Mouse (Mus musculus) MEL (cell line): ENCODE results near the gene Tdp1. TPM values are rescaled to one million over a fixed set of nuclear protein-coding genes. Genes with fewer than 3 reads are reported as not detected.

Experiments
- DNase-seq: peaks from one replicate; pipeline ENCODE4 v3.0.0; 2011; ENCODE audit warnings: low read depth, low spot score
- H3K27ac ChIP-seq: 2 replicates; pipeline ENCODE4 v1.5.1; 2012; ENCODE audit warnings: low read depth, mild to moderate bottlenecking, control low read depth, low read length, moderate library complexity; ENCODE audit not compliant: control insufficient read depth
- H3K27me3 ChIP-seq, 2 experiments: fragments of 150-350 bp in 1 of 2; sonication (generic) in 1 of 2; 2 replicates each; pipeline ENCODE4 v1.6.1; 2012; ENCODE audit warnings: low read length in 2 of 2, mild to moderate bottlenecking in 2 of 2, improper control_type of control experiment in 1 of 2, moderate library complexity in 1 of 2; ENCODE audit not compliant: insufficient read depth in 2 of 2, control insufficient read depth in 1 of 2
- H3K36me3 ChIP-seq, 2 experiments: 2 replicates each; pipeline ENCODE4 v1.6.1; 2012 to 2014; ENCODE audit warnings: low read length in 2 of 2, improper control_type of control experiment in 1 of 2, inconsistent platforms in 1 of 2, mild to moderate bottlenecking in 1 of 2; ENCODE audit not compliant: insufficient read depth in 2 of 2, control insufficient read depth in 1 of 2
- H3K4me1 ChIP-seq, 2 experiments: fragments of 150-350 bp in 1 of 2; sonication (generic) in 1 of 2; 2 replicates each; pipeline ENCODE4 v1.6.1; 2012; ENCODE audit warnings: low read length in 2 of 2, improper control_type of control experiment in 1 of 2, mild to moderate bottlenecking in 1 of 2; ENCODE audit not compliant: insufficient read depth in 2 of 2, control insufficient read depth in 1 of 2
- H3K4me3 ChIP-seq, 2 experiments: fragments of 150-350 bp in 1 of 2; sonication (generic) in 1 of 2; 2 replicates each; pipeline ENCODE4 v1.5.1; 2012; ENCODE audit warnings: low read depth in 2 of 2, low read length in 2 of 2, mild to moderate bottlenecking in 2 of 2, moderate library complexity in 2 of 2, control low read depth in 1 of 2, improper control_type of control experiment in 1 of 2; ENCODE audit not compliant: control insufficient read depth in 1 of 2, insufficient read depth in 1 of 2
- H3K79me2 ChIP-seq: 2 replicates; pipeline ENCODE4 v1.6.1; 2012; ENCODE audit warnings: mild to moderate bottlenecking, low read length, moderate library complexity; ENCODE audit not compliant: control insufficient read depth, poor library complexity, insufficient read depth
- H3K9ac ChIP-seq: 2 replicates; pipeline ENCODE4 v1.6.1; 2012; ENCODE audit warnings: low read depth, mild to moderate bottlenecking, control low read depth, low read length, moderate library complexity; ENCODE audit not compliant: control insufficient read depth, poor library complexity, severe bottlenecking
- H3K9me3 ChIP-seq: fragments of 150-350 bp; sonication (generic); replicated peaks from 2 replicates; pipeline ENCODE4 v1.6.1; 2012; ENCODE audit warnings: mild to moderate bottlenecking, low read length, improper control_type of control experiment, moderate library complexity; ENCODE audit not compliant: insufficient read depth
- CTCF ChIP-seq, 3 experiments: IDR thresholded peaks in 2 of 3; conservative IDR thresholded peaks in 1 of 3; 2 replicates each; pipeline ENCODE4 v1.5.1; 2011 to 2012; ENCODE audit warnings: low read length in 3 of 3, low read depth in 2 of 3, mild to moderate bottlenecking in 2 of 3, improper control_type of control experiment in 1 of 3, inconsistent platforms in 1 of 3, mixed read lengths in 1 of 3, moderate library complexity in 1 of 3; ENCODE audit not compliant: control insufficient read depth in 1 of 3, insufficient read depth in 1 of 3, poor library complexity in 1 of 3, severe bottlenecking in 1 of 3
- E2F4 ChIP-seq: IDR thresholded peaks from 2 replicates; pipeline ENCODE4 v1.6.1; 2011; ENCODE audit warnings: low read depth, low read length, improper control_type of control experiment, borderline replicate concordance
- ELF1 ChIP-seq: IDR thresholded peaks from 2 replicates; pipeline ENCODE4 v1.6.1; 2014; ENCODE audit warnings: low read depth, mild to moderate bottlenecking, inconsistent platforms, low read length, improper control_type of control experiment, moderate library complexity
- EP300 ChIP-seq, 2 experiments: IDR thresholded peaks; 2 replicates each; pipeline ENCODE4 v1.6.1; 2011; ENCODE audit warnings: improper control_type of control experiment in 2 of 2, low read length in 2 of 2, low read depth in 1 of 2, mild to moderate bottlenecking in 1 of 2
- ETS1 ChIP-seq: IDR thresholded peaks from 2 replicates; pipeline ENCODE4 v1.6.1; 2012; ENCODE audit warnings: low read depth, mild to moderate bottlenecking, inconsistent platforms, low read length, improper control_type of control experiment, moderate library complexity
- MAFK ChIP-seq: IDR thresholded peaks from 2 replicates; pipeline ENCODE4 v1.6.1; 2011; ENCODE audit warnings: low read depth, mild to moderate bottlenecking, low read length, improper control_type of control experiment, borderline replicate concordance
- MYC ChIP-seq: IDR thresholded peaks from 2 replicates; pipeline ENCODE4 v1.6.1; 2011; ENCODE audit warnings: low read depth, mild to moderate bottlenecking, low read length, improper control_type of control experiment, moderate library complexity
- NRF1 ChIP-seq: IDR thresholded peaks from 2 replicates; pipeline ENCODE4 v1.6.1; 2014; ENCODE audit warnings: low read depth, mild to moderate bottlenecking, inconsistent platforms, low read length, improper control_type of control experiment, moderate library complexity; ENCODE audit not compliant: poor library complexity, insufficient read depth, severe bottlenecking
- POLR2AphosphoS5 ChIP-seq: IDR thresholded peaks from 2 replicates; pipeline ENCODE4 v1.6.1; 2012; ENCODE audit warnings: low read depth, borderline replicate concordance, mild to moderate bottlenecking, inconsistent platforms, low read length, moderate library complexity, mixed read lengths
- RCOR1 ChIP-seq: IDR thresholded peaks from 2 replicates; pipeline ENCODE4 v1.6.1; 2012; ENCODE audit warnings: low read depth, mild to moderate bottlenecking, inconsistent platforms, low read length, improper control_type of control experiment
- SIN3A ChIP-seq: IDR thresholded peaks from 2 replicates; pipeline ENCODE4 v1.6.1; 2012; ENCODE audit warnings: low read length, improper control_type of control experiment, inconsistent platforms
- TAL1 ChIP-seq: IDR thresholded peaks from 2 replicates; pipeline ENCODE4 v1.6.1; 2012; ENCODE audit warnings: mild to moderate bottlenecking, inconsistent platforms, low read length, moderate library complexity, mixed read lengths
- TBP ChIP-seq: IDR thresholded peaks from 2 replicates; pipeline ENCODE4 v1.8.0; 2011; ENCODE audit warnings: low read depth, low read length, improper control_type of control experiment
- USF1 ChIP-seq: IDR thresholded peaks from 2 replicates; pipeline ENCODE4 v1.6.1; 2014; ENCODE audit warnings: low read depth, mild to moderate bottlenecking, inconsistent platforms, low read length, improper control_type of control experiment, moderate library complexity
- polyA plus RNA-seq, 2 experiments: library from polyadenylated mRNA; stranded (reverse) in 1 of 2; unstranded in 1 of 2; fragments of >175 nt in 1 of 2; fragments of >200 nt in 1 of 2; gene quantifications; 2 replicates each; pipeline versions ENCODE4 v1.2.1 to v1.2.4; 2012; ENCODE audit warnings: low replicate concordance in 2 of 2, low read depth in 1 of 2; ENCODE audit not compliant: insufficient read length in 2 of 2, insufficient read depth in 1 of 2, missing spikeins in 1 of 2
- total RNA-seq: library from RNA; depleted of rRNA; stranded (reverse); fragments of 300-350 nt; gene quantifications from 2 replicates; pipeline ENCODE4 v1.2.3, GENCODE M21; 2012

Tdp1 gene
- total and polyA plus RNA-seq, 3 experiments: 33.2 to 142 (median 94.3) TPM

DNA sequence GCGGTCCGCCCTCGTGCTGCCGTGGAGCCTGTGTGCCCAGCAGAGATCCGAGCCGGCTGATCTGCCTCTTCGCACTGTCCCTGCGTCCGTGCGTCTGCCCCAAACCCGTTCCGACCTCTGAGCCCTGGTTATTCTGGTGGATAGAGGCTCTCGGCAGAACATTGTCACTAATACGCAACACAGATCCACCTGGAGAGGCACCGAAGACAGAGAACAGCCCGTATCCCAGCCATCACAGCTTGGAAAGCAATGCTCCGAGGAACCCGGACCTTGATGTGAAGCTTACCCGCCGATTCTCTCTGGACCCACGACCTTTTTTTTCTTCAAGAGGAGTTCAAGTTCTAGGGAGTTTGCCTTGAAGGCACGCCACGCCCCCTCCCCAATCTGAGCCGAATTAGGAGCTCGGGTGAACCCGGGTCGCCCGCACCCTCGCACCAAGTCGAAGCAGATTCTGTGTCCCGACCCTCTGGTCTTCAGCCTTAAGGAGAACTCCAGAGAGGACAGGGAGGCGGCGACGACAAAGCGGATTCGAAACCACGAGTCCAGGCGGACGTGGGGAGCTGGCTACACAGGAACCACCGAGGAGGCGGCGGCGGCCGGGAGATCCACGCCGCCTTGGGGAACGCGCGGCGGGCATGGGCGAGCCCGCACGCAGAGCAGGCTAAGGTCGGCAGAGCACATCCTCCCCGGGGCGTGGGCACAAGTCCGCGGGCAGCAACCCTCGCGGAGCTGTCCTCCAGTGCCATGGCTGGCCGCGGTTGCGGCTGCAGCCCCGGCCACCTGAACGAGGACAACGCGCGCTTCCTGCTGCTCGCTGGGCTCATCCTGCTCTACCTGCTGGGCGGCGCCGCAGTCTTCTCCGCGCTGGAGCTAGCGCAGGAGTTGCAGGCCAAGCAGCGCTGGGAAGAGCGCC, 81.1 kb downstream of the Tdp1 start:
- no peak overlapping the region for H3K27ac ChIP-seq
- peaks cover 0 to 1% of the 10 kb centered on the region in 2 experiments; a peak in 1 of 4 replicates for H3K27me3 ChIP-seq
- H3K4me3 ChIP-seq: no peak overlapping the region

DNA sequence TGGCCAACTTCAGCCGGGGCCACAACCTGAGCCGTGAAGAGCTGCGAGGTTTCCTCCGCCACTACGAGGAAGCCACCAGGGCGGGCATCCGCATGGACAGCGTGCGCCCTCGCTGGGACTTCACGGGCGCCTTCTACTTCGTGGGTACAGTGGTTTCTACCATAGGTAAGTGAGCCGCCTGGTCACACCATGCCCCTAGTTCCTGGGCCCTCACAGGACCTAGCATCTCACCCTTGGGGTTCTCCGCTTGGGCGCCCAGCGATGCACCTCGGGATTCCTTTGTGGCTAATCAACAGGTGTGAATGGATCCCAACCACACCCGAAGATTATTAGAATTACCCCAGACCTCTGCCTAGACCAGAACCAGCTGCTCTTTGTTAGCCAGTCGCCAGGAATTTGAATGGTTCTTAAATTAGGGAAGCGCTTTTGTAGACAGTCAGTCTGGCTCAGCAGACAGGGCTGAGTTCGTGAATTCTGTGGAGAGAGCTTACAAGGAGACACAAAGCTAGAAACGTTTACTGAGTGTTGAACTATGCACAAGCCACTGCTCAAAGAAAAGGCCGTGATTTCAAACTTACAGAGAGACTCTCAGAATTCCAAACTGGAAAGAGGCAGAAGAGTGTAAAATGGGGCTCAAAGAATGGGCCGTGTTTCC, 81.9 kb downstream of the Tdp1 start:
- Histone ChIP-seq H3K9ac (no peak overlapping the region), H3K4me3 (no peak overlapping the region), H3K4me1 (no peaks in the 10 kb centered on the region), H3K27me3 (peaks cover 0 to 3% of the 10 kb centered on the region in 2 experiments; a peak in 1 of 4 replicates), H3K9me3 (no peaks in the 10 kb centered on the region), H3K36me3 (no peaks in the 10 kb centered on the region), H3K79me2 (no peaks in the 10 kb centered on the region; the same call in 1 of the 2 replicates), H3K27ac (no peak overlapping the region)
- no peak for TF ChIP-seq TAL1
- TF ChIP-seq EP300 (IDR thresholded peaks at IDR 0.05; ENCODE audit: low read depth in 1 of 2, low read length in 2 of 2): no peak
- TF ChIP-seq POLR2AphosphoS5: no peak
- TF ChIP-seq E2F4: no peak
- TF ChIP-seq ELF1: no peak
- no peak for DNase-seq

More for the DNA sequence above, 81.1 kb downstream of the Tdp1 start:
- Histone ChIP-seq H3K9me3 (no peaks in the 10 kb centered on the region), H3K36me3 (peaks cover 0 to 3% of the 10 kb centered on the region in 2 experiments; a peak in 2 of 4 replicates), H3K4me1 (peaks cover 0 to 4% of the 10 kb centered on the region in 2 experiments; a peak in 1 of 4 replicates)
- TF ChIP-seq TBP: no peak
- no peak for TF ChIP-seq POLR2AphosphoS5
- TF ChIP-seq CTCF (IDR thresholded peaks at IDR 0.05 in 2 of 3, conservative IDR thresholded peaks at IDR 0.05 in 1 of 3; ENCODE audit: control insufficient read depth in 1 of 3, insufficient read depth in 1 of 3, low read depth in 2 of 3, low read length in 3 of 3, poor library complexity in 1 of 3, severe bottlenecking in 1 of 3): no peak
- TF ChIP-seq E2F4: no peak
- no peak for TF ChIP-seq MYC
- no peak for TF ChIP-seq RCOR1
- TF ChIP-seq ELF1: no peak
- TF ChIP-seq MAFK: no peak
- TF ChIP-seq USF1: no peak
- TF ChIP-seq ETS1: no peak
- no peak for TF ChIP-seq SIN3A
- TF ChIP-seq NRF1: no peak
- TF ChIP-seq, all 39 proteins: peak for 0
- no peaks in the 10 kb centered on the region; the same call in 1 of the 2 replicates for H3K79me2 ChIP-seq
- no peak for DNase-seq
- no peak overlapping the region for H3K9ac ChIP-seq
